Mouse (Mus musculus) ovary, postnatal 36 days (tissue): Measurements from ENCODE around the gene Osbp2.

Experiments used
- DNase-seq: peaks from one replicate; pipeline ENCODE4 v3.0.0; 2022; ENCODE audit warnings: low spot score, mixed read lengths

The Osbp2 gene

DNA sequence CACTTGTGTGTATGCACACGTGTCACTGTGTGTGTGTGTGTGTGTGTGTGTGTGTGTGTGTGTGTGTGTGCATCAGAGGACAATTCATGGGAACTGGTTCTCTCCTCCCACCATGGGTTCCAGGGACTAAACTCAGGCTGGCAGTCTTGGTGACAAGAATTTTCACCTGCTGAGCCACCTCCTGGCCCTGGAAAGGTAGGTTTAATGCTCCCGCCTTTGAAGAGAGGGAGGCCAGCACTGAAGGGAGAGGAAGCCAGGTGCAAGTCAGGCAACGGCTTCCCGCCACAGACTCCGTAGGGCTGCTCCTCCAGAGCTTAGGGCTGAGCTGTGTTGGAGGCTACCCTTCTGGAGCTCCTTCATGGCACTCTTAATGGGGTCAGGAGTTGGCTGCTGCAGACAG lies 104.3 kb downstream of the Osbp2 start:
- DNase-seq: no peak

DNA sequence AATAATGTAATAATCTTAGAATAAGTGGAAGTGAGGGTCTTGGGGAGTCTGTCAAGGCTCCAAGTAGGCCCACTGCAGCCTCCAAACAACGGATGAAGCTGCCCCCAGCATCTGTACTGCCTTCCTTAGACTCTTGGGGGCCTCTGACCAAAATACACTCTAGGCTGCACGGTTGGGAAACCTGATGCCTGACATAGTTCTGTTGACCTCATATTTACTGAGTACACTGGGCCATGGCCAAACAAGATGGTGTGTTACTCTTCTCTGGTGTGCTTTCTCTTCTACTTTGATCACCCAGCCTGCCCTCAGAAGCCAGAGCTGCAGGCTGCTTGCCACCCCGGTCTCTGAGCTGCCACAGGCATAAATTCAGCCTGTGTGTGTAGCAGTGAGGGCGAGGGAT lies 108.4 kb downstream of the Osbp2 start:
- DNase-seq: no peak

DNA sequence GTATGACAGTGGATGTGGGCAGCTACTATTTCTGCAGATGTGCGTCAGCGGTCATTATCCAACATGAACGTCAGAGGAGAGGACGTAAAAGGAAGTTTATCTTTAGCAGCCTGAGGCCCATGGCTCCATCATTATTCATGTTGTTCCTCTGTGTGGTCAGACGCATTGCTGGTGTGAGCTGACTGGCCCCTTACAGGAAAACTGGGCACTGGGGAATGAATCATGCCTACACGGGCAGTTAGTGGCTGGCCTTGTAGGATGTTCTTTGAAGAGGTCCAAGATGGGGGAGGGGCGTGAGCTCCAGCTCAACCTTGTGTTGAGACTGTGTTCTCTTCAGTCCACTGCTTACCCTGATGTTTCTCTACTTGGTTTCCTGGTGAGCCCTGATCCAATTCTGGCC lies 109.0 kb downstream of the Osbp2 start:
- DNase-seq: no peak

DNA sequence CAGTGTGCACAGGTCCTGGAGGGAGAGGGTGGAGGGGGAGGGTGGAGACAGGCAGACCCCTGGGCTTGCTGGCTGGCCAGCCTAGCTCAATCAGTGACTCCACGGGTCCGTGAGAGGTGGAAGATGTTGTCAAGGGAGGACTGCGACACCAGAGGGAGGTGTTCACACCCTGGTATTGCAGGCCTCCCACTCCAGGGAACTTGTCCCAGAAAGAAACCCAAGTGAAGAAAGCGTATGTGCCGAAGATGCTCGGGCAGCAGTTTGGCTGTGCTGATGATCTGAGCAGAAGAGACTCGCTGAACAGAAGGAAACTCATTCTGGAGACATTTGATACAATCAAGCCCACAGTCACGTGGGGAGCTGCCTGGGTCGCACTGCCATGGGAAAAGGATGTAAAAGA lies 109.8 kb downstream of the Osbp2 start:
- no peak for DNase-seq

DNA sequence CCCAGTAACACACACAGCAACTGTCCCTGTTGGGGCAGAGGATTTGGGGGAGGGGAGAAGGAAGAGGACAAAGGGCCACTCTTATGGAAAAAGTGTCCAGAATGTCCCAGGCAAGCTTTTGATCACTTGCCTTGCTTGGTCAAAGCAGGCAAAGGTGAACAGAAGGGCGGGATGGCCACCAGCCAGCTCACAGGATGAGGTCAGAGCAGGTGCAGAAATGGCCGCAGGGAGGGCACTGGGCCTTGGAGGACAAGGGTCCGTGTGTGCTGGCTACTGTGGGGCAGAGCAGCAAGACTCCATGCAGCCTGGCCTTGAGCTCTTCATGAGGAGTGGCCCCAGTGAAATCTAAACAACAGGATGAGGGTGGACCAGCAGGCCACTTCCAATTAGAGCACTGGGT lies 110.9 kb downstream of the Osbp2 start:
- DNase-seq: no peak

DNA sequence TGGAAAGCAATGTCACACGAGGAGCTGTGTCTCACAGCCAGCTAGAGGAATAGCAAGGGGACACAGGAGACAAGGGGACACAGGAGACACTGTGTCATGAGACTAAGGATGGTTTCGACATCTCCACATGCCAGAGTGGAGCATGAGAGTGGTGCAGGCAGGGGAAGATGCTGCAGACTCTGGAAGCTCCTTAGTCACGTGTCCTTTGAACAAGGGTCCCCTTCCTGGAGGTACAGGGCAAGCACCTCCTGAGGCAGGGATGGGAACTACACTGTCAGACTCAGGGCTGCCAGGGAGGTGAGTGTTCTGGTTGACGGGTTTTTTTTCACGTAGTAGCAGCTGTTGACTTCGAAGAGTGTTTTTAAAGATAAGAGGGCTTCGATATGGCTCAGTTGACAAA lies 113.9 kb downstream of the Osbp2 start:
- DNase-seq: no peak

DNA sequence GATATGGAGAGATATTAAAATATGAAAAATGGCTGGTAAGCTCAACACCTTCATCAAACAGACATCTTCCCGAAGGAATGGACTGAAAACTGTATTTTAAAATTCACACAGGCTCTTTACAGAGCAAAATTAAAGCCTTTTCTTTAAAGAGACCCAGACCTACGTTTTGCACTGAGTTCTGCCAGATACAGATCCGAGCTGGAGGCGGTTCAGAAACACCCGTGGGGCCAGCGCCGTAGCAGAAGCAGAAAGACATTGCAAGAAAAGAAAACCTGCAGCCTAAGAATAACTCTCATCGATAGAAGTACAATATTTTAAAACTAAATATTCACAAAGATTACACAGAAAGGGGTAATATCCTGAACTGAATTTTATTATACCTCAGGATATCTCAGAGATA lies 121.3 kb downstream of the Osbp2 start:
- DNase-seq: no peak

DNA sequence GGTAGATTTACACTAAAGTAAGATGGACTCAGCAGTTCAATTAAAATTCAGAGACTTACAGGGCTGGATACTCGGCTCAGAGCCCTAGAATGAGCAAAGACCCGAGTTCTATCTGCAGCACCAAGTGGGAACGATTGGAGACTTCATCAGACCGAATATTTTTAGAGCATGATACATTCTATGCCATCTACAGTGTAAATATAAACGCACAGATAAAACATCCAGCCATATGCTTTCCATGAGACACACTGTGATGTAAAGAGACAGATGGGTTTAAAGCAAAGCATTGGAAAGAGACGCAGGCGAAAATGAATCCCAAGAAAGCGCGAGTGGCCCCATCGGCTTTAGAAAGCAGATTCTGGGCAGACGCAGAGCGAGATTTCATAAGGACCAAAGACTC lies 122.5 kb downstream of the Osbp2 start:
- no peak for DNase-seq

DNA sequence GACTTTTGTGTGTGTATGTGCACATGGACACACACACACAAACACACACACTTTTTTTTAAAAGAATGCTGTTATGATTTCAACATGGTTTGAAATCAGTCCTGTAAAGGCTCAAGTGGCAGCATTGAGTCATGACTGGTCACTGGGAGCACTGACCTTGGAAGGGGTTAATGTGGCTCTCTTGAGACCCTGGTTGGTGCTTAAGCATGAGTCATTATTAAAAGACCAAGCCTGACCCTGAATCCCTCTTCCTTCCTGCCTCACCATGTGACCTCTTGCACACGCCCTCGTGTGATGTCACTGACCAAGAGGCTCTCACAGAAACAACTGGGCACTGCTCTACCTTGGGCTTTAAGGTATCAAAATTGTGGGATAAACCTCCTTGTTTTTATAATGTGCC lies 124.9 kb downstream of the Osbp2 start:
- DNase-seq: no peak

DNA sequence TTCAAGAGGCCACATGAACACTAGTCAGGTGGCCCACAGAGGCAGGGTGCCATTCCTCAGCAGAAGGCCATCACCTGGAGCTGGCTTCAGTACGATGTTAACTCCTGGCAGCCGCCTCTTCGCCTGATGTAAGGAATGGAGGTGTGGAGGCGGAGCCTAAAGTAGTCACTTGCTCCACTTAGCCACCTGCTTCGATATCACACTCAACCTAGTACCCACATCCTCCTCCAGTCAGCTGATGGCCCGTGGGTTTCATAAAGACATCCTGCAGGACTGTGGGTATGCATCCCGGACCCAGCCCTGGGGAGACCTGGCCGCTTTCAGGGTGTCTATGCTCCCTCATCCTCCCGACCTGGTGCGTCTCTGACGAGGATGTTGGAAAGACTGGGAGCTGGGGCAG lies 128.0 kb downstream of the Osbp2 start:
- no peak for DNase-seq

DNA sequence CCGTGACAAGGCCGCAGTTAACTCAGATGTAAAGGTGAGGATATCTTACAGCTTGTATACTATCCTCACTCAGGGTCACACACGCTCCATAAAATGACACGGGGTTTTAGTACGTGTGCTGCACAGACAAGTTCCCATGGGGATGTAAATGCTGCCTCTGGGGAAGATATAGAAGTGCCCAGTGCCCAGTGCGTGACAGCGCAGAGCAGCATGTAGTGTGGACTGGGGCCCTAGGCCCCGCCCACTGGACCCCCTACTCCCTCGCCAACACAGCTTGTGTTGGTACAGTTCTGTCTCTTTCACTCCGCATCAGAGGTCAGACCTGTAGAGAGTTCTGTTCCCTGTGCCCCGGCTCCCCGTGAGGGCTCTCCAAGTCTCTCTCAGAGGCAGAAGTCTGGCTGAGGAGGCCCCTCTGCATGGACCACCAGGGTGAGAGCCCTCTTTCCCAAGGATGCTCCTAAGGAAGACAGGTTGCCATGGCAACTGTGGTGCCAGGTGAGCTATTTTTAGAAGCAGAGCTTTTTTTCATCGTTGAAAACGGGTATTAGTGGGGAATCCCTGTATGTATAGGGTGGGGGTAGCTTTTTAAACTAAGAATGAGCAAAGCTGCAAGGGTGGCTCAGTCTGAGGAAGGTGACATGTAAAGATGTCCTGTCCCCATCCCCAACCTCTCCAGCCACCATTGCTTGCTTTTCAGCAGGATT lies 129.6 kb downstream of the Osbp2 start:
- DNase-seq: no peak

DNA sequence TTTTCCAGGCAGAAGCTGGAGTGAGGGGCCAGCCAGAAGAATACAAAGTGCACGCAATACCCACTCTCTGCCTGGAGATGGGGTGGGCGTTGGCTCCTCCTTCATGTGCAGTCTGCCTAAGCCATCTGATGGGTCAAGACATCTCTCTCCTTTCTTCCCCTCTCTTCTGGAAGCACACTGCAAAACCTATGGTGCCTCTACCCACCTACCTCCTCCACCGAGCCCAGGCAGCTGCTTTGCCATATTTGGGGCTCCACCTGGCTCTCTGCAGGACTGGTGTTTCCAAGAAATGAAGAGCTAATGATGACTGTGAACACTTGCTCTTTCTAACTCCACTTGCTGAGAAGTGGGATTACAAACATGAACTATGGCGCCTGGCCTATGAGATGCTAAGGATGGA lies 132.2 kb downstream of the Osbp2 start:
- DNase-seq: no peak

DNA sequence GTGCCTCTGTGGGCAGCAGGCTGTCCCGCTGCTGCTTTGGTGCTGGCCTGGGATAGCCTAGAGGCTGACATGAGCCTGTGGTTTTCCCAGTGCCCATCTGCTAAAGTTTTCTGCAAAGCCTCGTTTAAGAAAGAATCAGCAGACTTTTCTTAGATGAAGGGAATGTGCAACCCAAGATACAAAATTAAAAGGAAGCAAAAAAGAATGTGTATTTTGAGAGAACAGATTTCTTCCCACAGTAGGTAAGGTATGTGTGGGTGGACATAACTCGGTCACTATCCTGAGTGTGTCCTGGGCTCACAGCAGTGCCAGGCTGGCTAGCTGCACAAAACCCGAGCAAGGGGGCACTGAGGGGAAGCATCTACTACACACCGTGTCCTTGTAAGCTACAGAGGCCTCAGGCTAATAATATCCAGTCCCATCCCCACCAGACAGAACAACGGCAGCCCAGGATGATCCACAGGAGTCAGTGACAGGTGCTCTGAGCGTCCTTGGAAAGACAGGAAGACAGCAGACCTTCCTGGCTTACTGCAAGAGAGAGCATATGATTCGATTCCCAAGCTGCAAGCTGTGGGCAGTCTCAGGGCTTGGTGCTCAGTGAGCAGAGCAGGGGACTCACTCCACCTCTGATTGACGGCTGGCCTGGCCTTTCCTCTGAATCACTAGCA lies 136.1 kb downstream of the Osbp2 start:
- no peak for DNase-seq

DNA sequence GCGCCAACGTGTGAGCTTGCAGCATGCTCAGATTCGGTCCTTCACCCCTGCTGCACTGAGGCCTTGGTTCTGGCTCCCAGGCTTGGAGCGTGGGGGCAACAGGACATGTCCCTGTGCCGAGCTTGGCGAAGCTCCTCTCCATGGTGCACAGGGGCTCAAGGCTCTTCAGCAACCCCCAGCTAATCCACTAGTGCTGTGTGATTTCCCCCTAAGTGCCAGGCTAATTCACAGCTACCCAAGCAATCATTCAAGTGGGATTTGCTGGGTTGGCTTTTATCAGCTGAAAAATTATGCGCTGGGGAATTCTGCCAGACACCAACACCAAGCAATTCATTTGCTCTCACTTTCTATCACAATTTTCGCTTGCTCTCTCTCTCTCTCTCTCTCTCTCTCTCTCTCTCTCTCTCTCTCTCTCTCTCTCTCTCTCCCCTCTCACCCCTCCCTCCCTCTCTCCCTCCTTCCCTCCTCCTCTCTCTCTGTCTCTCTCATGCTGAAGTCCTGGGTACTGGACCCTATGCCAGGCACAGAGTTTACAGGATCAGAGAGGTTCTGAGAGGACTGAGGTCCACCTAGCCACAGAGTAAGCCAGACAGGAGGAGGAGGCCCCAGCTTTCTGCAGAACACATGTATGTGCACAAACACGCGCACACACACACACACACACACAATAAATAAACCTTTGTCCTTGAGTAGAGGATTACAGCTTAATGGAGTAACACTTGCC lies 138.2 kb downstream of the Osbp2 start:
- no peak for DNase-seq

DNA sequence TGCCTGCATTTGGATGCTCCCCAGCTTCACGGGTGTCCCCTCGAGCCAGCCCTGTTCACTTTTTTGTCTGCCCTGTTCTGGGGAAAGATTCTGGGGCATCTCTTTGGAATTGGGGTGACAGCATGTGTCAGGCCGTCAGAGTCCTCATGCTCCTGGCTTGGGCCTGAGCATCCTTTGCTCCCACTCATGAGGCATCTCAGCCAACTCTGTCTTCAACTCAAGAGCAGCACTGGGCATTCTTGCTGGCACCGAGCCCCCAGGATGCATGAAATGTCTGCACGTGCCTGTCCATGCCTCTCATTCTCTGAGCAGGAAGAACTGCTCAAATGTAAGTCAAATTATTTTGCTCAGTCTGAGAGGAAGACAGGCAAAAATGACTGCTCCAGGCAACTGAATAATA lies 139.0 kb downstream of the Osbp2 start:
- DNase-seq: no peak

DNA sequence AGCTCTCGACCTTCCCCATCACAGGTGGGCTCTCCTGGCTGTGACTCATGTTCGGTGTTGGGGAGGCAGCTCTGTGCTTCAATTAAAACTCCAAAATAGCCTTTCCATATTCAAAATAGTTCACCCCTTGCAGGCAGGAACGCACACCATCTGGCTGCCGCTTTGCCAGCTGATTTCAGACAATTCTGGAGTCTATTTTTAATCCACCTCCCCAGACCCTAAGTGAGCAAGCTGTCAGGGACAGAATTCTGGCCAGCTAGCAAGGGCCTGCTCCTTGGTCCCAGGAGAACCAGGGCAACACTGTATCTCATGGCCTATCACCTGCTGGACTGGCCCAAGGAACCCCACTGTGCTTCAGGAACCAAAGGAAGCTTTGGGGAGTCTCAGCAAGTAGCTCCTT lies 139.8 kb downstream of the Osbp2 start:
- no peak for DNase-seq

DNA sequence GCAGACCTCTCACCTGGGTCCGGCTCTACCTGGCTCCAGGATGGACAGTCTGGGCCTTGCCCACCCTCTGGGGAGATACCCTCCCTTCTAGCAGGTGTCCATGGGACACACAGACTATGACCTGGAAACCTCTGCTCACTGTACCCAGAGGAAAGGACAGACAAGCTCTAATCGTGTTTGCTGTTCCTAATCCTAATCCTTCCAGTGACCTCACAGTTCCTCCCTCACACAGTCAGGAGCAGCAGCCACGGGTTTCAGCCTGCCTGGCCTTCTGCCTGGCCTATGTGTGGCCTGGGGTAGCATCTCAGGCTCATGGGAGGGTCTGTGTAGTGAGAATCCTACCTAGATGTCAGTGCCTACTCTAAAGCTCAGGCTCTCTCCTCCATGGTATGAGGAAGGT lies 140.8 kb downstream of the Osbp2 start:
- no peak for DNase-seq

DNA sequence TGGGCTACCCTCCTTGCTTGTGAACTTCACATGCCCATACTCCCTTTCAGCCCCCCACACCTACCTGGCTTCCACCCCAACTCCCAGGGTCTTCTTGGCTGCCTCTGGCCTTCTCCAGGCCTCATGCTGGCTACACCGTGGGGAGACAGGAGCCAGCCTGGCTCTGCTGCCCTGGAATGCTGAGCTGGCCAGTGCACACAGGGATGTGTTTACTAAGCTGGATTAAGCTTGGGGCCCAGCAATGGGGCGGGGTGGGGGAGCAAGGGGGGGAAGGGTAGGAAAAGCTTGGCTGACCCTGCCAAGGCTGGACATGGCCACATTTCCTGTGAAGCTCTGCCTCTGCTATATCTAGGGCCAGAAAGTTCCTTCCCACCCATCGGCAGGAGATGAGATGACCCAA lies 141.7 kb downstream of the Osbp2 start:
- no peak for DNase-seq

DNA sequence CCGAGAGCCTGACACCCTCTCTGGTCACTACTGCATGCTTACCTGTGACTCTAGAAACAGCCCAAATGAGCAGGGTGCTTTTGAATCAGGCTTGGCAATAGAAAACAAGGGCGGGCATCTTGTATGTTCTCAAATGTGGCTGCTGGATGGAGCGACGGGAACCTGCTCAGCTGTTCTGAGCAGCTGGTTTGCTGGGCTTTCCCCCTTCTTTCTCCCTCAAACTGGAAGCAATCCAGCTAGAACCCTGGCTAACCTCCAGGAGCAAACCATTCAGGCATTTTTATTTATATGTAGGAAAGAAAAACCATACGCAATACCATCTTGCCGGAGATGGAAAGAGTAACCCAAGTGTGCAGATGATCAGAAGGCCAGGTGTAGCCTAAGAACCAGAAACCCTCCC lies 147.0 kb downstream of the Osbp2 start:
- DNase-seq: no peak

DNA sequence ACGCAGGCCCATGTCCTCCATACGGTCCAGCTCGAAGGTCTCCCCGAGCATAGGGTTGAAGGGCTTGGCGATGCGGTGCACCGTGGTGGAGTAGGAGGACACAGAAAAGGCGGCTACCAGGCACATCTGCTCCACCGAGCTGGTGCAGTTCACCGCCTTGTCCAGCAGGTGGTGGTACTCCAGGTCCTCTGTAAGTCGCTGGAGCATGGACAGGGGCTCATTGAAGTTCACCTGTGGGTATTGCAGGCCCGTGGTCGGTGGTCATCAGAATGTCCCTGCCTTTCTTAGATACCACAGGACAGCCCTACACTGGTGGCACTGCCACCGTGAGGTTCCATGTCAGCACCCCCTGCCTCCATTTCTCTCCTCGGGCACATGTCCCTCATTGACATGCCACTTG lies 149.2 kb downstream of the Osbp2 start:
- peak; percentile 44 for DNase-seq

DNA sequence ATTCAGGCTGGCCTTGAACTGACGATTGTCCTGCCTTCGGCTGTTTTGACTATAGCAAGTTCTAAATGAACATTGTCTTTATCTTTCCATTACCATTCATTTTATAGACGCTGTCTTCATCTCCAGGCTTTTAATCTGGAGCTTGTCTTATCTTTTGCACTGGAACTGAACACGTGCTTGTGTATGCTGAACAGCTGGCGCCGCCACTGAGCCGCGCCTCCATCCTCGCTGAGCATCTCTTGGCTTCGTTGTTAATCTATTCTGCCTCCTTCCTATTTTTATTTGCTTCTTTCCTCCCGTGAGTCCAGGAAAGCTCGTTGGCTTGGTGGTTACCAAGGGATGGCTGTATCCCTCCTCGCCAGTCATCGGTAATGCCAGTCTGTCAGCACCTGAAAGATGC lies 153.5 kb downstream of the Osbp2 start:
- DNase-seq: no peak

DNA sequence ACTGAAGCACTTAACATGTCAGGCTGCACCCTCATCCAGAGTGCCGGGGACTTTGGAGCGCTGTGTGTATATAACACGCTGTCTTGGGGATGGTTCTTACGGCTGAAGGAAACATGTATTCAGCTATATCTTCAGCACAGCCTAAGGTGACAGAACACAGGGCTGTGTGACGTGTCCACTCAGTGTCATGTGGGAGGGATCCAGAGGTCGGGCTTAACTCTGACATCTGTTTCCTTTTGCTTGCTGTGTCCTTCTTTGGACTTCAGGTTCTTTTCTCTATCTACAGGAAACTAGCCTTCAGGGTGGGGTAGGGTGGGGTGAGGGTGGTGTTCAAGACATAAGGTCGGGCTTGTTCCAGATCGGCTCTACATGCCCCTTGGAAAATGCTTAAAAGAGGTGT lies 156.6 kb downstream of the Osbp2 start:
- DNase-seq: no peak

DNA sequence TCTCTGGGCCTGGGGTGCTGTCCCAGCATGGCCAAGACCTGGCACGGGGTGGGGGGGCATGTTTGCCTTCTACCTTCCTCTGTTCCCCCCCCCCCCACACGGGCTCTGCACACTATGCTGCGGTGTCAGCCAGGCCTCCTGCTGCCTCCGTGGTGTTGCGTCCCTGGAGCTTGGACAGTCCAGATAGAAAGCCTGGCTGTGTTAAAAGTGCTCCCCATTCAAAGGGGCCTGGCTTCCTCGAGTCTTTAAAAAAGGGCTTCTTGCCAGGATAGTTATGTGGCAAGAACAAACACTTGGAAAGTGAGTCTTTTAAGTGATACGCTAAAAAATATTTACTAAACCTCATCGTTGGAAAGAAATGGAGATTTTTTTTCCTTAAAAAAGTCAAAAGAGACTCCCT lies 159.3 kb downstream of the Osbp2 start:
- DNase-seq: no peak
